Mouse (Mus musculus): ENCODE measurements around the gene Tmeff1. TPM values are rescaled to one million over a fixed set of nuclear protein-coding genes. Genes with fewer than 3 reads are reported as not detected.

The Tmeff1 gene
- polyA plus RNA-seq, 1 experiment from 2014 or later = 93.4 TPM

DNA sequence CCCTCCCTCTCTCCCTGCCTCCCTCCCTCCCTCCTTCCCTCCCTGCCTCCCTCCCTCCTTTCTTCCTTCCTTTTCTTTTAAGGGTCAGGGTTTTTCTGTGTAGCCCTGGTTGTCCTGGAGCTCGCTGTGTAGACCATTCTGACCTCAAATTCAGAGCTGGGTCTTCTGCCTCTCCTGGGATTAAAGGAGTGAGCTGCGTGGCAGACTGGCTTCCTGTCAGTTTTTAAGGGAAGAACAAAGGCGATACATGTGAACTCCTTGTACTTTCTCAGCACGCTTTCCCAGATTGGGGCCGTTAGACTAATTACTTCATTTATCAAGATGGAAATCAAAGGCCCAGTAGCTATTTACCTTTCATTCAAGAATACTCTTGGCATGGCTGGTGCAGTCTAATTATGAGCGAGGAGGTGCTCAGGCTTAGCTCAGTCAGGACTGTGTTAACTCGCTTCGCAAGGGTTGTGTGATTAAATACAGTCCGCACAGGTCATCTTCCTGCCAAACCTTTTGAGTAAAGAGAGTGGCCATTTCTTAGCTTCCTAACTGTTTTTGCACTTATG, 107.8 kb downstream of the Tmeff1 start:
- Histone ChIP-seq H3K4me3 (ENCODE audit: low read length) (no peak overlapping the region), H3K36me3 (ENCODE audit: control insufficient read depth, insufficient read depth, low read length) (no peaks in the 10 kb centered on the region), H3K27me3 (ENCODE audit: control insufficient read depth, insufficient read depth, low read length) (no peaks in the 10 kb centered on the region), H3K4me2 (replicated peaks; ENCODE audit: low read depth, low read length) (no peak overlapping the region), H3K9me3 (ENCODE audit: control insufficient read depth, low read length) (no peaks in the 10 kb centered on the region), H3K4me1 (ENCODE audit: control insufficient read depth, insufficient read depth, low read length) (peaks cover 4% of the 10 kb centered on the region; the same call in 1 of the 2 replicates), H3K27ac (ENCODE audit: low read depth, low read length) (no peak overlapping the region), H3K9ac (ENCODE audit: low read depth, low read length) (no peak overlapping the region)
- ATAC-seq (ENCODE audit: low FRiP score, low TSS enrichment) = no peak
- 33% methylated on average over 9 of the region's 9 CpGs for WGBS

DNA sequence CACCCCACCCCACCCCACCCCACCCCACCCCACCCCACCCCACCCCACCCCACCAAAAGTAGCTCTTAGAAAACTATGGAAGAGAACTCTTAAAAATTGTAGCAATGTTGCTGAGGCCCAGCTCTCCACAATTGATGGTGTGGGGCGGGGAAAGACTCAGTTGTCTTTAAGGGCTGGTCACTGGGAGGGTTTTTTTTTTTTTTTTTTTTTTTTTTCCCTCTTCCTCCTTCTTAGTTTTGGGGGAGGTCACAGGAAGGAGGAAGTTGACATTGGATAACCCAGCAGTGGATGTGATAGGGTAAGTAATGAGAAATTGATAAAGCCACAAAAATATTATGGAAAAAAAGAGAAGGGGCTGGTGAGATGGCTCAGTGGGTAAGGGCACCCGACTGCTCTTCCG, 111.7 kb downstream of the Tmeff1 start:
- ATAC-seq (ENCODE audit: low FRiP score, low TSS enrichment) = no peak
- H3K27me3 ChIP-seq (ENCODE audit: control insufficient read depth, insufficient read depth, low read length) = no peaks in the 10 kb centered on the region
- H3K36me3 ChIP-seq (ENCODE audit: control insufficient read depth, insufficient read depth, low read length) = no peaks in the 10 kb centered on the region
- H3K4me2 ChIP-seq (replicated peaks; ENCODE audit: low read depth, low read length) = no peak overlapping the region
- H3K9ac ChIP-seq (ENCODE audit: low read depth, low read length) = no peak overlapping the region
- H3K4me3 ChIP-seq (ENCODE audit: low read length) = no peak overlapping the region
- H3K27ac ChIP-seq (ENCODE audit: low read depth, low read length) = no peak overlapping the region
- WGBS = 94% methylated on average over 3 of the region's 3 CpGs
- H3K9me3 ChIP-seq (ENCODE audit: control insufficient read depth, low read length) = no peaks in the 10 kb centered on the region
- H3K4me1 ChIP-seq (ENCODE audit: control insufficient read depth, insufficient read depth, low read length) = peaks cover 4% of the 10 kb centered on the region; the same call in 1 of the 2 replicates

DNA sequence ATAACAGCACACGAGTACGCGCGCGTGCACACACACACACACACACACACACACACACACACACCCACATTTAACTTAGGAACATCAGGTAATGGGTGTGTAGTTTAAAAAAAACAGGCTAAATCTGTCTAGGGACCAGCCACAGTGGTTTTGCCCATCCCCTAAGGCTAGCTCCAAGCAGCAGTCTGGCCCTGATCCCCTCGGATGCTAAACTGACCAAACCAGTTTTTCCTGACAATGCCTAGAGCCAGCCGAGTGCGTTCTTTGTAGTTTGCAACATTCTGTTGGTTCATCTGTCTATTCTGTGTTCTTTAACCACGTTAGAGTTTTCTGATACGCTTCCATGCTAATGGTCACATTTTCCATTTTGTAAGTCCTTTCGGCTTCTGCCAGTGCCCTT, 112.3 kb downstream of the Tmeff1 start:
- Histone ChIP-seq H3K4me3 (ENCODE audit: low read length) (no peak overlapping the region), H3K36me3 (ENCODE audit: control insufficient read depth, insufficient read depth, low read length) (no peaks in the 10 kb centered on the region), H3K9ac (ENCODE audit: low read depth, low read length) (no peak overlapping the region), H3K27ac (ENCODE audit: low read depth, low read length) (no peak overlapping the region), H3K9me3 (ENCODE audit: control insufficient read depth, low read length) (no peaks in the 10 kb centered on the region), H3K27me3 (ENCODE audit: control insufficient read depth, insufficient read depth, low read length) (no peaks in the 10 kb centered on the region), H3K4me2 (replicated peaks; ENCODE audit: low read depth, low read length) (no peak overlapping the region), H3K4me1 (ENCODE audit: control insufficient read depth, insufficient read depth, low read length) (peaks cover 4% of the 10 kb centered on the region; the same call in 1 of the 2 replicates)
- ATAC-seq (ENCODE audit: low FRiP score, low TSS enrichment) = peak; percentile 43; the same call in 1 of the 2 replicates
- 62% methylated on average over 11 of the region's 11 CpGs for WGBS

Other genes with a start within 250 kb of the Tmeff1 start
- gene Tex10, start 111.7 kb upstream of the Tmeff1 start, polyA plus RNA-seq (2014; fragmentation: Nextera tagmentation; extraction: Ambion mirVana) = 58.1 and 80.2 TPM in 2 replicates
- gene Msantd3, start 45.2 kb upstream of the Tmeff1 start, polyA plus RNA-seq (2014; fragmentation: Nextera tagmentation; extraction: Ambion mirVana) = 32.1 and 38.6 TPM in 2 replicates
- gene Cavin4, start 78.3 kb downstream of the Tmeff1 start, polyA plus RNA-seq (2014; fragmentation: Nextera tagmentation; extraction: Ambion mirVana) = 0.60 and 1.2 TPM in 2 replicates

Data from kidney, embryonic 14.5 days (tissue).